Mouse (Mus musculus): Measurements from ENCODE around the gene Fgf15. TPM values are rescaled to one million over a fixed set of nuclear protein-coding genes. Genes with fewer than 3 reads are reported as not detected.
"Not testable (repeated sequence)": the region's sequence is repeated elsewhere in the genome, so short reads cannot be mapped to it uniquely, and the experiment has no call there.

Gene Fgf15
- polyA plus RNA-seq, 1 experiment from 2014 or later: 0.23 TPM

DNA sequence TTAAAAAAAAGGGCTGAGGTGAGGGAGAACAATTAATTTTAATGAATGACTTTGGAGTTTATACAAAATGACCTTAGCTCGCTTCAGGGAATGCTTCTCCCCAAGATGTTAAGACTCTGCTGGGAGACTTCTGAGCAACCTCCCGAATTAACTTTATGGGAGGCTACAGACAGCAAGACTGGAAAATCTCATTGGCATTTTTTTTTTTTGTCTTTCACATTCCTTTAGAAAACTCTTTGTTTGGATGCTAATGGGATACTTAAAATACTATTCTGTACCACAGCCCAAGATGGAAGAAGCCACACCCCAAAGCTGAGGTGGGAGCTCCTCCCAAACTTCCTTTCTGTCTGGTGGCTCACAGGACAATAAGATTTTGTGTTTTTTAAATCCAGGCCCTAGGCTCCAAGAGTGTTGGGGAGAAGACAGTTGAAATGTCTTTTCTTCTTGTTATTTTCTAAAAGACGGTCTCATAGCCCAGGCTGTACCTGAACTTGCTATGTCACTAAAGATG lies 32.1 kb upstream of the Fgf15 start:
- Histone ChIP-seq H3K27me3 (replicated peaks) (peaks cover 76% of the 10 kb centered on the region), H3K9me3 (no peaks in the 10 kb centered on the region), H3K9ac (no peak overlapping the region), H3K4me3 (replicated peaks) (no peak overlapping the region), H3K27ac (no peak overlapping the region), H3K4me2 (replicated peaks) (no peak overlapping the region), H3K4me1 (replicated peaks) (peaks cover 14% of the 10 kb centered on the region), H3K36me3 (no peaks in the 10 kb centered on the region)
- ATAC-seq: no peak
- 46% methylated on average over 3 of the region's 3 CpGs for WGBS

DNA sequence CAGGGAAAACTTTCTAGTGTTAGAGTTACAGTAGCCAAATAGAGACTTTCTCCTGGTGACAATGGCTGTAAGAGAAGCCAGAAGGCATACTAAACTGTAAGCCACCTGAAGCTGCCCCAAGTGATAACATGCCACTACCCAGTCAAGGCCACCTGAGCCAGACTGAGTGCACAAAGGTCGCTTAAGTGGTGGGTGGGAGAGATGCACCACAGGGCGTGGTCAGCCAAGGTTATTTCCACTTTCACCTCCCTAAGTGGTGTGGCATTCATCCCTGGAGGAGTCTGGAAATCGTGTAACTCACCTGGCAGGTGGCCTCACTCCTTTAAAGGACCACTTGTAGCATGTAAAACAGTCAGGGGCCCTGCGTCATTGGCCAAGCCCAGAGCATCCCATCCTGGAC lies 29.2 kb upstream of the Fgf15 start:
- Histone ChIP-seq H3K4me2 (replicated peaks) (no peak overlapping the region), H3K9ac (no peak overlapping the region), H3K36me3 (no peaks in the 10 kb centered on the region), H3K27me3 (replicated peaks) (peaks cover 47% of the 10 kb centered on the region), H3K27ac (no peak overlapping the region), H3K4me3 (replicated peaks) (no peak overlapping the region), H3K4me1 (replicated peaks) (0 out of 2 replicates have a peak, but pooled peaks cover under 1% of the 10 kb centered on the region), H3K9me3 (no peaks in the 10 kb centered on the region)
- WGBS: 56% methylated on average over 4 of the region's 4 CpGs
- no peak for ATAC-seq

DNA sequence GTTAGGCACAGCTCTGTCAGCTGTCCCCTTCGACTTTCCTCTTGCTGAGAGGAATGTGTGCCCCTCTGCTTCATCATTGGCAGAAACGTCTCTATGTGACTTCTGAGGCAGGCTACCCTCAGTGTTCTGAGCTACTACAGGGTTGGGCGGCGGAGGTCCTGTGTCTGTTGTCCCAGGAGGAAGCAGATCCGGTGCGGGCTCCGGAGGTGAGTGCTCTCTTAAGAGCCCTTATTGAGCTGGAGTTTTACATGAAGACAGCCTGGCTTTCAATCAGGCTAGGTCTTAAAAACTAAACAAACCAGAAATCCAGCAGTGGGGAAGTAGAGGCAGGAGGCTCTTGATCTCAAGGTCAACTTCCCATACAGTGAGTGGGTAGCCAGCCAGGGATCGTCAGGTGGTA lies 28.7 kb upstream of the Fgf15 start:
- Histone ChIP-seq H3K27me3 (replicated peaks) (peaks cover 43% of the 10 kb centered on the region), H3K4me3 (replicated peaks) (no peak overlapping the region), H3K4me2 (replicated peaks) (no peak overlapping the region), H3K4me1 (replicated peaks) (no peaks in the 10 kb centered on the region), H3K36me3 (no peaks in the 10 kb centered on the region), H3K9ac (no peak overlapping the region), H3K27ac (no peak overlapping the region), H3K9me3 (no peaks in the 10 kb centered on the region)
- ATAC-seq: no peak
- 77% methylated on average over 8 of the region's 8 CpGs for WGBS

DNA sequence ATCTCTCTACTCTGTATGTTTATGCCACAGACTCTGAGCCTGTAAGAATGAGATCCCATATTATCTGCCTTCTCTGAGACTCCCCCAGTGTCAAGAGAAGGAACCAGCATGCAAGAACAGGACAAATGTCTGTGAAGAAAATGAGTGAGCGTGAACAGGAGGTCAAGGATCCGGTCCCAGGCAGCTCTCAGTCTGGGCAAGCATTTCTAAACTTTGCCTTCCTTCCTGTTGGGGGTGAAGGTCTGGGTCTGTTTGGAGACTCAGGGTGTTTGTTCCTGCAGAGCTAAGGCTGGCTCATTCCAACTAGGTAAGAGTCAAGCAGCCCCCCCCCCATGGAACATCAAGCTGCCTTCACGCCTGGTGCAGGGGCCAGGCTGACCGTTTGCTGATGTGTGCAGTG lies 23.9 kb upstream of the Fgf15 start:
- H3K4me2 ChIP-seq (replicated peaks): no peak overlapping the region
- H3K27ac ChIP-seq: no peak overlapping the region
- WGBS: 72% methylated on average over 4 of the region's 4 CpGs
- H3K4me3 ChIP-seq (replicated peaks): no peak overlapping the region
- no peak for ATAC-seq
- H3K4me1 ChIP-seq (replicated peaks): no peaks in the 10 kb centered on the region
- H3K36me3 ChIP-seq: no peaks in the 10 kb centered on the region
- peaks cover 5% of the 10 kb centered on the region; the same call in 1 of the 2 replicates for H3K27me3 ChIP-seq (replicated peaks)
- no peak overlapping the region for H3K9ac ChIP-seq
- no peaks in the 10 kb centered on the region for H3K9me3 ChIP-seq

DNA sequence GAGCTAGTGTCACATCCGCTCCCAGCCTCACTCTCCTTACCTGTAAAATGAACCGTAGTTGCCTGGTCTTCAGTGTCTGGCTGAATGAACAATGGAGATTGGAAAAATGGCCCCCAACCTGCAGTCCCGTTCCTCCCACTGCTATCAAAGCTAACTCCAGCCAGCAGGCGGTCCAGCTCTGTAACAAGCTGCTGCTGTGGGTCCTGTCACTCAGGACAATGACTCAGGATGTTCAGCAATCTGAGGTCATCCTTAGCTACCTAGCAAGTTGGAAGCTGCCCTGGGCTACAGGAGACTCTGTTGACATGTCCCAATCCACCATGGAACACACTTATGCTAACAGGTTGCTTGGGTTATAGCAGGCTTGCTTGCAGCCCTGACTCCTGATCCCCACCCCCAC lies 23.2 kb upstream of the Fgf15 start:
- Histone ChIP-seq H3K27ac (no peak overlapping the region), H3K4me1 (replicated peaks) (no peaks in the 10 kb centered on the region), H3K27me3 (replicated peaks) (0 out of 2 replicates have a peak, but pooled peaks cover 3% of the 10 kb centered on the region), H3K36me3 (no peaks in the 10 kb centered on the region), H3K9ac (no peak overlapping the region), H3K9me3 (no peaks in the 10 kb centered on the region), H3K4me2 (replicated peaks) (no peak overlapping the region), H3K4me3 (replicated peaks) (no peak overlapping the region)
- WGBS: 77% methylated on average over 4 of the region's 4 CpGs
- ATAC-seq: no peak

DNA sequence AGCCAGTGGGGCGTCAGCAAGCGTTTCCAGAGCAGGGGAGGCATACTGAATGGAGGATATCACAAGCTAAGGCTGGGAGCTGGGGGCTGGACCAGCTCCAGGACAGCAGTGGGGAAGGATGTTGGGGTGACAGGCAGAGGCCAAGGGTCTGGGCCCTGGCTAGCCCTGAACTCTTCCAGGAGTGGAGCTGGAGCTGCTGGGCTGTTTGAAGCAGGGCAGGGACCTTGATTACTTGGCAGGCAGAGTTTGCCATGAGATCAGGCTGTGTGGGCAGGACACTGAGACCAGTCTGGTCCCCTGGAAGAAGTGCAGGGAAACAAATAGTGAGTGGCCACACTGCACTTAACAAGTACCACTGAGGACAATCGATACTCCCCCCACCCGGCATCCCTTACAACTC lies 22.1 kb upstream of the Fgf15 start:
- Histone ChIP-seq H3K27me3 (replicated peaks) (0 out of 2 replicates have a peak, but pooled peaks cover 3% of the 10 kb centered on the region), H3K36me3 (no peaks in the 10 kb centered on the region), H3K27ac (no peak overlapping the region), H3K4me1 (replicated peaks) (no peaks in the 10 kb centered on the region), H3K9me3 (no peaks in the 10 kb centered on the region), H3K4me3 (replicated peaks) (no peak overlapping the region), H3K4me2 (replicated peaks) (no peak overlapping the region), H3K9ac (no peak overlapping the region)
- no peak for ATAC-seq
- WGBS: 52% methylated on average over 4 of the region's 4 CpGs

DNA sequence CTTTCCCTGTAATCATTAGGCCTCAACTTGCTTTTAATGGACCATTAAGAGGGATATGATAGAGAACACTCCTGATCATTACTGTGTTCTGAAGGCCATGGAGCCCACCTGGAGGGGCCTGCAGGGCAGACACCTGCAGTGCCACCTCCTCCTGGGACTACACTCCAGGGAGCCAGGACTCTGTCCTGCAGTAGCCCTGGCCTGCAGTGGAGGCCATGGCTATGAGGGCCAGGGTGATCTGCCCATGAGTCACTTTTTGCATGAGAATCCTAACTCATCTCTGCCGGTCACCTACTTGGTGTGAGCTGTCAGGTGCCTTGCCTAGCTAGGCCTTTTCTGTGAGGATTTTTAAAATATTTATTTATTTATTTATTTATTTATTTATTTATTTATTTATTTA lies 17.9 kb upstream of the Fgf15 start:
- no peak for ATAC-seq
- Histone ChIP-seq H3K4me3 (replicated peaks) (no peak overlapping the region), H3K9ac (no peak overlapping the region), H3K9me3 (no peaks in the 10 kb centered on the region), H3K27me3 (replicated peaks) (0 out of 2 replicates have a peak, but pooled peaks cover 3% of the 10 kb centered on the region), H3K4me2 (replicated peaks) (no peak overlapping the region), H3K27ac (no peak overlapping the region), H3K36me3 (no peaks in the 10 kb centered on the region), H3K4me1 (replicated peaks) (no peaks in the 10 kb centered on the region)
- 100% methylated on average over 1 of the region's 1 CpGs for WGBS

DNA sequence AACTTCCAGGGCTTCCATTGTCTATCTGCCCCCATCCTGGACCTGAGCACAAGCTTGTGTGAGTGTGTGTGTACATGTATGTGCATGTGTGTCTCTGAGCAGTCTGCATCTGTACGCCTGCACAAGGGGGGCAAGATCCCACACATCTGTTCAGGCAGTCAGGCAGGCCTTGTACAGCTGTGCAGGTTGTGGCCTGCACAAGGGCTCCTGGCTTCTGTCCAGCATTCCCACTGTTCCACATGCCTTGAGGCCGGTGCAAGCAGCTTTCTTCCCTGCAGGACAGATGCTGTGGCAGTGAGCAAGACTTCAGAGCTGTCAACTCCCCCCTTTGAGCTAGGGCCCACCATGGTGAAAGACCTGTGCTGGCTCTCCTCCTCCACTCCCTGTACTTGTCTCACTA lies 13.2 kb upstream of the Fgf15 start:
- no peak for ATAC-seq
- 37% methylated on average over 2 of the region's 2 CpGs for WGBS

DNA sequence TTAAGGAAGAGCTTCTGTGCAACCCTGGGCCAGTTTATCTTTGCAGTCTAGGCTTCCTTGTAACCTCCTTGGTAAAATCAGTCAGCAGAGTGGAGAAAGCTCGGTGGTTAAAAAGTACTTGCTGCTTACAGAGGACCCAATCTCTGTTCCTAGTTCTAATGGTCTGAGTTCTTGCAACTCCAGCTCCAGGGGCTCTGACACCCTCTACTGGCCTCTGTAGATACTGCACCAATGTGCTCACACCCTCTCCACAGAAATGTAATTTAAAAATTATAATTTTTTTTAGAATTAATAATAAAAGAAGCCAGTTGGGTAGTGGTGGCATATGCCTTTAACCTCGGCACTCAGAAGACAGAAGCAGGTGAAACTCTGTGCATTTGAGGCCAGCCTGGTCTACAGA lies 8.7 kb upstream of the Fgf15 start:
- Histone ChIP-seq H3K4me2 (replicated peaks) (no peak overlapping the region), H3K9me3 (no peaks in the 10 kb centered on the region), H3K27me3 (replicated peaks) (peaks cover 16% of the 10 kb centered on the region), H3K36me3 (no peaks in the 10 kb centered on the region), H3K27ac (no peak overlapping the region), H3K4me3 (replicated peaks) (no peak overlapping the region), H3K4me1 (replicated peaks) (no peaks in the 10 kb centered on the region), H3K9ac (no peak overlapping the region)
- no peak for ATAC-seq
- 87% methylated on average over 2 of the region's 2 CpGs for WGBS

More for the DNA sequence above, 13.2 kb upstream of the Fgf15 start:
- Histone ChIP-seq H3K27ac (no peak overlapping the region), H3K27me3 (replicated peaks) (peaks cover 3% of the 10 kb centered on the region; the same call in 1 of the 2 replicates), H3K4me1 (replicated peaks) (no peaks in the 10 kb centered on the region), H3K4me3 (replicated peaks) (no peak overlapping the region), H3K36me3 (no peaks in the 10 kb centered on the region), H3K9ac (no peak overlapping the region), H3K4me2 (replicated peaks) (no peak overlapping the region), H3K9me3 (no peaks in the 10 kb centered on the region)

DNA sequence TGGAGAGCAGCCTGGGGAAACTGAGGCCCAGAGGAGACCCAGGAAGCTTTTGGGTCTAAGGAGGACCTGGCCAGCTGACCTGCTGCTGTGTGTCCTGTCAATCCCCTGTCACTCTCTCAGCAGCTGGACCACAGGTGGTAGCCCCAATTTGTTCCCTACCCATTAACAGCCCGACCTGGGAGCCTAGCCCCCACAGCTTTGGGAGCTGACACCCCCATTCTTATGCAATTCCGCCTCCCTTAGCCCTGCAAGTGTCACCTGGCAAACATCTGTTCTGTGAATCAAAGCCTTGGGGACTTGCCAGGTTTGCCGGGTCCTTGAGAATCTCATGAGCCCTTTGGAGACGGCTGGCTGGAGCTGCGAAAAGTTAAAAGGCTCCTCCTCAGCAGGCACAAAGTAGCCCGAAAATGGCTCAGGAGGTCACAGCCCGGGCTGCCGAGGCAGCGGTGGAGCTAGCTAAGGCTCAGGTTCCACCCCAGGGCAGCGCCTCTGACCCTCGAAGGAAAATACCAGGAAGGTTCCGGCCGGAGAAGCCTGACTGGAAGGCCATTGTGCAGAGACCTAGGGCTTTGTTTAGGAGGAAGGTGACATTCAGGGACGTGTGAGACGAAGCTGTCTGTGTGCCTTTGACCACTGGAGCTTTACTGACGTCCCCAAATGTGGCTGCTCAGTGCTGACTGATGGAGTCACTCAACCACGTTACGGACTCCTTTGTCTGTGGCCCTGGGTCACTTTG lies 7.6 kb upstream of the Fgf15 start:
- H3K9me3 ChIP-seq: no peaks in the 10 kb centered on the region
- H3K4me1 ChIP-seq (replicated peaks): no peaks in the 10 kb centered on the region
- H3K36me3 ChIP-seq: no peaks in the 10 kb centered on the region
- 11% methylated on average over 18 of the region's 18 CpGs for WGBS
- no peak overlapping the region for H3K4me2 ChIP-seq (replicated peaks)
- H3K27me3 ChIP-seq (replicated peaks): peaks cover 16% of the 10 kb centered on the region
- H3K27ac ChIP-seq: no peak overlapping the region
- no peak for ATAC-seq
- no peak overlapping the region for H3K9ac ChIP-seq
- no peak overlapping the region for H3K4me3 ChIP-seq (replicated peaks)

DNA sequence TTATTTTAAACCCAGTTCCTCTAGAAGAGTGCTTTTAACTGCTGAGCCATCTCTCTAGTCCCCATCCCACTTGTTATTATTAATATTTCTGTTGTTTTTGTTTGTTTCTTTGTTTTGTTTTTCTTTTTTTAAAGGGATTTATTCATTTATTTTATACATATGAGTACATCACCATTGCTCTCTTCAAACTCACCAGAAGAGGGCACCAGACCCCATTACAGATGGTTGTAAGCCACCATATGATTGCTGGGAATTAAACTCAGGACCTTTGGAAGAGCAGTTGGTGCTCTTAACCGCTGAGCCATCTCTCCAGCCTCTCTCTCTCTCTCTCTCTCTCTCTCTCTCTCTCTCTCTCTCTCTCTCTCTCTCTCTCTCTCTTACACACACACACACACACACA lies 5.7 kb upstream of the Fgf15 start:
- not testable (repeated sequence) for H3K9me3 ChIP-seq; H3K4me2 ChIP-seq (replicated peaks); ATAC-seq; H3K4me3 ChIP-seq (replicated peaks); H3K4me1 ChIP-seq (replicated peaks); H3K9ac ChIP-seq; H3K27ac ChIP-seq; H3K36me3 ChIP-seq
- 94% methylated on average over 1 of the region's 1 CpGs for WGBS
- H3K27me3 ChIP-seq (replicated peaks): peaks cover 28% of the 10 kb centered on the region

DNA sequence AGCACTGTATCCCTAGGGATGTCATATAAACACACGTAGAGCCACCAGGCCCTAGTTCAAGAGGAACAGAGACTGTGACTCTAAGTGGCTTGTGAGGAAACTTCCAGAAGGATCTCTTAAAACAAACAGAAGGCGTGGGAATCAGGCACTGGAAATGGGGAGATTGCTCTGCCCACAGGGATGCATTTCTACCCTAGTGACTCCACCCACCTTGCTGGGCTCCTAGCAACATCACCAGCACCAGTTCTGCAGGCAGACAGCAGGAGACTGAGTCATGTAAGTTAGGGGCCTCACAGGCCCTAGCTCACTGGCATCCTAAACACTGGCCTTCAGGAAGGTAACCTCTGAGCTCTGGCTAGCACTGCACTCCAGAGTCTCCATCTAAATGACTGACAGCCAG lies 4.5 kb upstream of the Fgf15 start:
- no peak for ATAC-seq
- H3K36me3 ChIP-seq: no peaks in the 10 kb centered on the region
- H3K27me3 ChIP-seq (replicated peaks): peaks cover 40% of the 10 kb centered on the region
- no peak overlapping the region for H3K9ac ChIP-seq
- no peak overlapping the region for H3K27ac ChIP-seq
- 71% methylated on average over 2 of the region's 2 CpGs for WGBS
- H3K4me3 ChIP-seq (replicated peaks): no peak overlapping the region
- no peak overlapping the region for H3K4me2 ChIP-seq (replicated peaks)
- H3K9me3 ChIP-seq: no peaks in the 10 kb centered on the region
- peaks cover 19% of the 10 kb centered on the region for H3K4me1 ChIP-seq (replicated peaks)

DNA sequence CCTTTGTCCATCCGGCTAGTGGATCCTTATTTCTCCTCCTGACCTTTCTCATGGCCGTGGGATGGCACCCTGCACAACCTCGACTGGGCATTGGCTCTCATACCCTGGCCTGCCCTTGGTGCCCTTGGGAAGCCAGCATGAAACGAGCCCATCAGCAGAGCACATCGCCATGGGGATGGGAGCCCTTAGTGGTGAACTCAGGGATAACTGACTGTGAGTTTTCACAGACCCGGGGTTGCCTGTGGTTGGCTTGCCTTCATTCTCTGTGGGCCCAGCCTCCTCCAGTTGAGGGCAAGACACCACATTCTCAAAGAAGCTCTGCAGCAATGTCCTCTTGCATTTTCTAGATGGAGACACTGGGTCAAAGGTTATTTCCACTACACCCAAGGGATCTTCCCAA lies 4.0 kb upstream of the Fgf15 start:
- no peak for ATAC-seq
- Histone ChIP-seq H3K27me3 (replicated peaks) (peaks cover 45% of the 10 kb centered on the region), H3K27ac (no peak overlapping the region), H3K4me2 (replicated peaks) (no peak overlapping the region), H3K36me3 (no peaks in the 10 kb centered on the region), H3K9me3 (no peaks in the 10 kb centered on the region), H3K9ac (no peak overlapping the region), H3K4me1 (replicated peaks) (peaks cover 23% of the 10 kb centered on the region), H3K4me3 (replicated peaks) (no peak overlapping the region)
- WGBS: 53% methylated on average over 6 of the region's 6 CpGs

All from intestine, embryonic 15.5 days (tissue).